ENCODE assay signal across 8 mouse cellular contexts in genomic region chr10:37194131-37194797, GRCm38 (mm10). TPM values are rescaled to one million over a fixed set of nuclear protein-coding genes. Genes with fewer than 3 reads are reported as not detected.
A peak's percentile ranks its signal among the peaks of the same experiment; 100 is the strongest.
DNase-seq lines count a peak whose midpoint lies in the region; ATAC-seq and TF ChIP-seq lines count a peak whose summit lies in the region.
"Had no signal": no experiment of that assay in that cellular context is flagged by ENCODE, and none has a peak within 500 bp of the region (broad histone marks: within the 10 kb centered on the region; RNA-seq: fewer than 3 reads in every experiment).

No protein-coding gene starts in this region.

- no peak overlapping the region for H3K9ac ChIP-seq in heart, adult 2 months (ENCODE audit: low read depth, low read length)
- H3K9ac ChIP-seq in limb, embryonic 14.5 days (ENCODE audit: low read depth, low read length, severe bottlenecking) = no peak overlapping the region

- no peaks in the 10 kb centered on the region for H3K9me3 ChIP-seq in limb, embryonic 14.5 days (ENCODE audit: control insufficient read depth, low read length)

- no peak for TF ChIP-seq POLR2A in thymus, adult 2 months (IDR thresholded peaks at IDR 0.05; ENCODE audit: control insufficient read depth, extremely low read depth, insufficient read depth, low read length, poor library complexity)
- TF ChIP-seq POLR2A in heart, adult 2 months (IDR thresholded peaks at IDR 0.05; ENCODE audit: insufficient read depth, low read depth, low read length) = no peak
- TF ChIP-seq POLR2A in limb, embryonic 14.5 days (IDR thresholded peaks at IDR 0.05; ENCODE audit: borderline replicate concordance, extremely low read depth, insufficient read depth, insufficient read length) = no peak

- H3K79me2 ChIP-seq in heart, adult 2 months (replicated peaks; ENCODE audit: control insufficient read depth, insufficient read depth, low read length) = no peaks in the 10 kb centered on the region

- intact Hi-C loops in heart, adult 2 months (cut with DNase I) = loop anchor here (5.0 kb wide), 1 partner anchor 52 kb away; no protein-coding TSS in a partner anchor

- H3K36me3 ChIP-seq in thymus, adult 2 months (ENCODE audit: control insufficient read depth, insufficient read depth, low read length) = no peaks in the 10 kb centered on the region
- no peaks in the 10 kb centered on the region for H3K36me3 ChIP-seq in heart, adult 2 months (ENCODE audit: control insufficient read depth, insufficient read depth, low read length)
- no peaks in the 10 kb centered on the region for H3K36me3 ChIP-seq in limb, embryonic 14.5 days (ENCODE audit: control insufficient read depth, insufficient read depth, low read length)

- no peak for TF ChIP-seq EP300 in heart, adult 2 months (IDR thresholded peaks at IDR 0.05; ENCODE audit: insufficient read depth, low read depth, low read length)

- peak; percentile 85 for ATAC-seq in limb, embryonic 14.5 days (ENCODE audit: low FRiP score, low read depth)
- ATAC-seq in megakaryocyte, adult 5-6 weeks (ENCODE audit: poor library complexity, severe bottlenecking) = no peak

- TF ChIP-seq CTCF in thymus, adult 2 months (IDR thresholded peaks at IDR 0.05; ENCODE audit: borderline replicate concordance, control insufficient read depth, extremely low read depth, insufficient read depth, low read length, poor library complexity) = no peak
- no peak for TF ChIP-seq CTCF in heart, adult 2 months (IDR thresholded peaks at IDR 0.05)

- DNase-seq in thymus, adult 2 months = peak; percentile 6
- DNase-seq in thymus, postnatal 25 days = no peak
- DNase-seq in heart, adult 2 months = peak; percentile 72 to 80
- DNase-seq in limb, embryonic 14.5 days (ENCODE audit: low spot score) = peak; percentile 81
- DNase-seq in urinary bladder, postnatal 36 days (ENCODE audit: low spot score in 2 of 2) = peak; percentile 28 to 45
- no peak for DNase-seq in layer of hippocampus, postnatal 10 days (ENCODE audit: low spot score in 2 of 2)
- DNase-seq: thymus, adult 18-20 months had no signal

- peak overlapping the region; percentile 19; the same call in 1 of the 2 replicates for H3K4me2 ChIP-seq in limb, embryonic 14.5 days (replicated peaks; ENCODE audit: low read depth, low read length, severe bottlenecking)

- H3K4me1 ChIP-seq in thymus, adult 2 months (replicated peaks; ENCODE audit: control insufficient read depth, insufficient read depth, low read length) = peaks cover 31% of the 10 kb centered on the region
- no peaks in the 10 kb centered on the region; the same call in 1 of the 2 replicates for H3K4me1 ChIP-seq in heart, adult 2 months (ENCODE audit: control insufficient read depth, insufficient read depth, low read length)
- peaks cover 13% of the 10 kb centered on the region for H3K4me1 ChIP-seq in limb, embryonic 14.5 days (ENCODE audit: control insufficient read depth, insufficient read depth, low read length)

- H3K27ac ChIP-seq in thymus, adult 2 months (ENCODE audit: control insufficient read depth, insufficient read depth, low read length) = no peak overlapping the region
- peak overlapping the region; percentile 70 for H3K27ac ChIP-seq in heart, adult 2 months
- peak overlapping the region; percentile 84 for H3K27ac ChIP-seq in limb, embryonic 14.5 days (replicated peaks; ENCODE audit: low read depth, low read length)

- 84% methylated on average over 15 of the region's 15 CpGs for WGBS in thymus, adult 2 months
- WGBS in heart, adult 2 months = 46% methylated on average over 15 of the region's 15 CpGs
- 56% methylated on average over 15 of the region's 15 CpGs for WGBS in limb, embryonic 14.5 days

- H3K27me3 ChIP-seq in thymus, adult 2 months (ENCODE audit: control insufficient read depth, insufficient read depth, low read length) = no peaks in the 10 kb centered on the region
- no peaks in the 10 kb centered on the region for H3K27me3 ChIP-seq in heart, adult 2 months (ENCODE audit: control insufficient read depth, insufficient read depth, low read length)
- H3K27me3 ChIP-seq in limb, embryonic 14.5 days (ENCODE audit: control insufficient read depth, insufficient read depth, low read length) = no peaks in the 10 kb centered on the region

- H3K4me3 ChIP-seq in thymus, adult 2 months (ENCODE audit: control insufficient read depth, insufficient read depth, low read length) = no peak overlapping the region
- no peak overlapping the region for H3K4me3 ChIP-seq in heart, adult 2 months
- no peak overlapping the region for H3K4me3 ChIP-seq in limb, embryonic 14.5 days (replicated peaks; ENCODE audit: low read length)

RNA-seq across cellular contexts. Expression of gene Marcks, which starts 55.5 kb away (rescaled TPM):
- 47.7 and 79.9 TPM in 2 replicates for polyA plus RNA-seq in thymus, adult 2 months (2012; rRNA removed)
- 10 to 100 TPM; 26.3 to 32.7 TPM for total RNA-seq in heart, adult 2 months (2021)
- polyA plus RNA-seq in heart, adult 2 months (2012; rRNA removed) = 9.7 and 15.8 TPM in 2 replicates
- polyA plus RNA-seq in limb, embryonic 14.5 days (2012; rRNA removed) = 202 and 239 TPM in 2 replicates
- 265 and 286 TPM in 2 replicates for polyA plus RNA-seq in limb, embryonic 14.5 days (2014; fragmentation: Nextera tagmentation; extraction: Ambion mirVana)
- 25.0 and 31.1 TPM in 2 replicates for total RNA-seq in megakaryocyte, adult 5-6 weeks (2015)
- total RNA-seq in megakaryocyte, adult 5-6 weeks (2017) = 24.1 and 33.8 TPM in 2 replicates
- total RNA-seq in layer of hippocampus, postnatal 10 days (2021) = 100 to 1,000 TPM; 286 to 292 TPM

Comparison
In these comparisons a context has a peak if more than half of its experiments do, and no peak if none do; other contexts are left out.
1. DNase-seq: peak in thymus, adult 2 months (single experiment), heart, adult 2 months (2 of 2), limb, embryonic 14.5 days (single experiment) and urinary bladder, postnatal 36 days (2 of 2); none in thymus, postnatal 25 days (single experiment) and layer of hippocampus, postnatal 10 days (0 of 2).
2. RNA of gene Marcks, which starts 55.5 kb away (total RNA-seq): 286 to 292 TPM in layer of hippocampus, postnatal 10 days; 26.3 to 32.7 TPM in heart, adult 2 months and 24.1 to 33.8 TPM in megakaryocyte, adult 5-6 weeks; every median in the first group is over 4 times any median in the second.